Mouse (Mus musculus) limb, embryonic 11.5 days (tissue): Measurements from ENCODE around the gene Gm6588. TPM values are rescaled to one million over a fixed set of nuclear protein-coding genes. Genes with fewer than 3 reads are reported as not detected.
"Not testable (repeated sequence)": the region's sequence is repeated elsewhere in the genome, so short reads cannot be mapped to it uniquely, and the experiment has no call there.

Experiments
- ATAC-seq: fragments of 200-750 bp; cut with Nextera tagmentation; 2 replicates; pipeline ENCODE4 v1.8.0; 2017; ENCODE audit warnings: low read depth; ENCODE audit not compliant: insufficient number of reproducible peaks, low FRiP score, low TSS enrichment
- DNase-seq: peaks from one replicate; pipeline ENCODE4 v3.0.0-alpha.2; 2015; ENCODE audit warnings: low spot score
- H3K27ac ChIP-seq: fragments of 300-500 bp; sonication (generic); replicated peaks from 2 replicates; pipeline ENCODE4 v1.5.1; 2014; ENCODE audit warnings: low read depth, mild to moderate bottlenecking, low read length
- H3K27me3 ChIP-seq: fragments of 300-500 bp; sonication (generic); 2 replicates; pipeline ENCODE4 v1.6.1; 2014; ENCODE audit warnings: mild to moderate bottlenecking, low read length, mixed read lengths; ENCODE audit not compliant: control insufficient read depth, insufficient read depth
- H3K36me3 ChIP-seq: fragments of 300-500 bp; sonication (generic); 2 replicates; pipeline ENCODE4 v1.6.1; 2014; ENCODE audit warnings: mild to moderate bottlenecking, low read length, moderate library complexity, mixed read lengths; ENCODE audit not compliant: control insufficient read depth, insufficient read depth
- H3K4me1 ChIP-seq: fragments of 300-500 bp; sonication (generic); 2 replicates; pipeline ENCODE4 v1.6.1; 2014; ENCODE audit warnings: low read length, mixed read lengths; ENCODE audit not compliant: control insufficient read depth, insufficient read depth
- H3K4me2 ChIP-seq: fragments of 300-500 bp; sonication (generic); 2 replicates; pipeline ENCODE4 v1.6.1; 2014; ENCODE audit warnings: low read depth, mild to moderate bottlenecking, moderate library complexity; ENCODE audit not compliant: severe bottlenecking
- H3K4me3 ChIP-seq: fragments of 300-500 bp; sonication (generic); 2 replicates; pipeline ENCODE4 v1.5.1; 2014; ENCODE audit warnings: low read depth, low read length
- H3K9ac ChIP-seq: fragments of 300-500 bp; sonication (generic); 2 replicates; pipeline ENCODE4 v1.6.1; 2014; ENCODE audit warnings: mild to moderate bottlenecking, low read length
- H3K9me3 ChIP-seq: fragments of 300-500 bp; sonication (generic); 2 replicates; pipeline ENCODE4 v1.6.1; 2016; ENCODE audit warnings: low read length; ENCODE audit not compliant: control insufficient read depth
- WGBS: fragments of 180-500 bp; shearing (Covaris S2); extraction: QIAGEN DNeasy Blood & Tissue Kit; methylation state at CpG from one replicate; pipeline ENCODE4 v1.1.7; 2014; 5-methylcytosine and 5-hydroxymethylcytosine counted together
- polyA plus RNA-seq: library from polyadenylated mRNA; unstranded; fragments of >200 nt; fragmentation: Nextera tagmentation; extraction: Ambion mirVana; gene quantifications from 2 replicates; pipeline ENCODE4 v1.2.1, GENCODE M21; 2014

Gm6588 gene
- polyA plus RNA-seq: not detected in 2 replicates

DNA sequence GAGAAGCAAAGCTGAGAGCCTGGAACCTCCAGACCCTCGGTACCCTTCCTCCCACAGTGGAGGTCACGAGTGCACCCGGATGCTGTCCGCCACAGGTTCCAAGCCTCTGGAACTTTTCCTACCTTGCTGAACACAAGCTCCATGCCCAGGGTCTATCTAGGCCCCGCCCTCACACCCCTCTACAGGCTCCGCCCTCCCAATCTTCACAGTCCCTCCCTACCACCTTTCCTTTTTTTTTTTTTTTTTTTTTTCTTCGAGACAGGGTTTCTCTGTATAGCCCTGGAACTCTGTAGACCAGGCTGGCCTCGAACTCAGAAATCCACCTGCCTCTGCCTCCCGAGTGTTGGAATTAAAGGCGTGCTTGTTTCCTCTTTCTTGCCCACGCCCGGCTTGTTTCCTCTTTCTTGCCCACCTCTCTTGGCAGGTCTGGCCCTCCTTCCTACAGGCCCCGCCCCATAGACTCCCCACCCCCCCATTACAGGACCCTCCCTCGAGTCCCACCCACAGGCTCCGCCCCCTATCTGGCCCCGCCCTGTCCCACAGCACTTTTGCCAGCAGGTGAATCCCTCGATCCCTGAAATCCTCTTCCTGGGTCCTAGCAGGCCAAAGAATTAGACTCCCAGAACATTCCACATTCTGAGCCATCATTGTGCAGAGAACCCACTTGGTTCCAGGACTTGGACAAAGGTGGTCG lies at the start of gene Gm6588:
Gene Gm6588 (plus strand): TSS at position 680 of the 694 bp plus-strand sequence.
- H3K27ac ChIP-seq: no peak within 1 kb of the TSS
- H3K9me3 ChIP-seq: no peaks in the 10 kb centered on the region
- WGBS: 62% methylated on average over 18 of the region's 18 CpGs
- no peaks in the 10 kb centered on the region for H3K36me3 ChIP-seq
- ATAC-seq: no peak
- no peak within 1 kb of the TSS for H3K9ac ChIP-seq
- H3K4me1 ChIP-seq: no peaks in the 10 kb centered on the region
- H3K27me3 ChIP-seq: no peaks in the 10 kb centered on the region
- no peak for DNase-seq
- H3K4me2 ChIP-seq: no peak within 1 kb of the TSS
- no peak within 1 kb of the TSS for H3K4me3 ChIP-seq

DNA sequence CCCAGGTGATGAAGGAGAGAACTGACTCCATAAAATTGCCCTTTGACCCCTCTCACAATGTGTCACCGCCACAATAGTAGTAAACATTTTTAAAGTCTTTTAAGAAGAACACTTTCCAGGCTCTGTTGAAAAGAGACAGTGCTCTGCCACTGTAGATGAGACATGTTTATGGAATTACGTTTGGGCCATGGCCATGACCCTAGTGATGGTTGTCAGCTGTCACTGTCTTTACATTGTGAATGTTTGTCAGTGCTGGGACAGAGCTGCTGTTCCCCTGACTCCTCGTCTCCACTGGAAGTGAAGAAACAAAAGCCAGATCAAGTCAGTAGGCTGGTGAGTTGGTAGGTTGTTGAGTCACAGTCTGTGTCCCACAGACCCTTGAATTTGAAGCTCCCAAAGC lies 46.8 kb upstream of the Gm6588 start:
- Histone ChIP-seq H3K4me1 (no peaks in the 10 kb centered on the region), H3K27ac (no peak overlapping the region), H3K36me3 (no peaks in the 10 kb centered on the region), H3K27me3 (no peaks in the 10 kb centered on the region), H3K4me3 (no peak overlapping the region), H3K9ac (no peak overlapping the region), H3K9me3 (no peaks in the 10 kb centered on the region), H3K4me2 (no peak overlapping the region)
- DNase-seq: no peak
- ATAC-seq: no peak
- WGBS: 62% methylated on average over 3 of the region's 3 CpGs

- H3K4me2 ChIP-seq: no peak overlapping the region
- H3K27me3 ChIP-seq: no peaks in the 10 kb centered on the region
- H3K9me3 ChIP-seq: no peaks in the 10 kb centered on the region
- no peak overlapping the region for H3K27ac ChIP-seq
- ATAC-seq (no peak), DNase-seq (no peak)
- no peak overlapping the region for H3K4me3 ChIP-seq
- H3K9ac ChIP-seq: no peak overlapping the region
- no peaks in the 10 kb centered on the region for H3K36me3 ChIP-seq
- 77% methylated on average over 3 of the region's 3 CpGs for WGBS
- H3K4me1 ChIP-seq: no peaks in the 10 kb centered on the region
These were observed 43.2 kb upstream of the Gm6588 start for GRCm38 (mm10) chr5:112406017-112406416.

- DNase-seq: no peak
- Histone ChIP-seq H3K4me1 (0 out of 2 replicates have a peak, but pooled peaks cover 3% of the 10 kb centered on the region), H3K36me3 (no peaks in the 10 kb centered on the region), H3K9me3 (no peaks in the 10 kb centered on the region), H3K9ac (no peak overlapping the region), H3K27me3 (0 out of 2 replicates have a peak, but pooled peaks cover 7% of the 10 kb centered on the region), H3K4me2 (no peak overlapping the region), H3K4me3 (no peak overlapping the region), H3K27ac (no peak overlapping the region)
- 64% methylated on average over 5 of the region's 5 CpGs for WGBS
- ATAC-seq: no peak
These were observed 40.0 kb upstream of the Gm6588 start for GRCm38 (mm10) chr5:112409274-112409673.

GRCm38 (mm10) chr5:112411072-112411471 lies 38.2 kb upstream of the Gm6588 start:
- Histone ChIP-seq H3K9me3 (no peaks in the 10 kb centered on the region), H3K27me3 (0 out of 2 replicates have a peak, but pooled peaks cover 7% of the 10 kb centered on the region), H3K4me3 (no peak overlapping the region), H3K27ac (no peak overlapping the region), H3K9ac (no peak overlapping the region), H3K4me2 (no peak overlapping the region), H3K4me1 (0 out of 2 replicates have a peak, but pooled peaks cover 3% of the 10 kb centered on the region), H3K36me3 (no peaks in the 10 kb centered on the region)
- DNase-seq (no peak), ATAC-seq (no peak)
- whole genome bisulfite sequencing: 47% methylated on average over 11 of the region's 11 CpGs

GRCm38 (mm10) chr5:112411514-112412335 lies 37.5 kb upstream of the Gm6588 start:
- H3K27me3 ChIP-seq: 0 out of 2 replicates have a peak, but pooled peaks cover 7% of the 10 kb centered on the region
- no peak overlapping the region for H3K9ac ChIP-seq
- ATAC-seq: no peak
- H3K4me1 ChIP-seq: 0 out of 2 replicates have a peak, but pooled peaks cover 3% of the 10 kb centered on the region
- H3K4me2 ChIP-seq: no peak overlapping the region
- no peak overlapping the region for H3K27ac ChIP-seq
- DNase-seq: peak; percentile 51
- WGBS: 11% methylated on average over 19 of the region's 19 CpGs
- H3K9me3 ChIP-seq: no peaks in the 10 kb centered on the region
- H3K36me3 ChIP-seq: no peaks in the 10 kb centered on the region
- H3K4me3 ChIP-seq: no peak overlapping the region

DNA sequence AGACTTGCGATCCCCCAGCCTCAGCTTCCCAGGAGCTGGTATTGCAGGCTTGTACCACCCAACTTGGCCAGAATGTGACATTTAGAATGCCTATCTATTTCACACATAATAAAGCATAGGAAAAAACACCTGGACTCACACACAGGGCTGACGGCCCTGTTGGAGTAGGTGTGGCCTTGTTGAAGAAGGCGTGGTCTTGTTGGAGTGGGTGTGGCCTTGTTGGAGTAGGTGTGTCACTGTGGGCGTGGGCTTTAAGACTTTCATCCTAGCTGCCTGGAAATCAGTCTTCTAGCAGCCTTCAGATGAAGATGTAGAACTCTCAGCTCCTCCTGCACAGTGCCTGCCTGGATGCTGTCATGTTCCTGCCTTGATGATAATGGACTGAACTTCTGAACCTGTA lies 36.4 kb upstream of the Gm6588 start:
- H3K4me3 ChIP-seq, H3K4me1 ChIP-seq, H3K27me3 ChIP-seq, ATAC-seq, H3K4me2 ChIP-seq, DNase-seq, H3K36me3 ChIP-seq, H3K27ac ChIP-seq, H3K9ac ChIP-seq, H3K9me3 ChIP-seq: not testable (repeated sequence)
- WGBS: 79% methylated on average over 4 of the region's 4 CpGs

DNA sequence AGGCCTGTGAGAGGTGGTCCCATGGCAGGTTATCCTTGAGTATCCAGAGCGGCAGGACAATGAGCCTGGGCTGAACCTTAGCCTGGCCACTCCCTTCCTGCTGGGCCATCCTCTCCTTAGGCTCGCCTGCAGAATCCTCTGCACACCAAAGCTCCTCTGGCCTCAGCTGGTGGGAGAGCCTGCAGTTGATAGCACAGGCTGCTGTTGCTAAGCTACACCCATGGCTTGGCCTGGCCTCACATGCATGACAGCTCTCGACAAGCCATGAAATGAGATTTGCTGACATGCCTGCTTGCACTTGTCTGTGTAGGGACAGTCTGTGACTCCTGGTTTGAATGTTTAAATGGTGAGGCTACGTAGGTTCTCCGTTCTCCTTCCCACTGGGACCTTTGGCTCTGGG lies 32.6 kb upstream of the Gm6588 start:
- H3K27me3 ChIP-seq: 0 out of 2 replicates have a peak, but pooled peaks cover 6% of the 10 kb centered on the region
- H3K4me3 ChIP-seq: no peak overlapping the region
- no peak overlapping the region for H3K9ac ChIP-seq
- no peaks in the 10 kb centered on the region for H3K9me3 ChIP-seq
- 0 out of 2 replicates have a peak, but pooled peaks cover 2% of the 10 kb centered on the region for H3K4me1 ChIP-seq
- H3K27ac ChIP-seq: no peak overlapping the region
- 71% methylated on average over 5 of the region's 5 CpGs for WGBS
- DNase-seq (no peak), ATAC-seq (no peak)
- no peak overlapping the region for H3K4me2 ChIP-seq
- no peaks in the 10 kb centered on the region for H3K36me3 ChIP-seq
